Mouse (Mus musculus) gastrocnemius, adult 18-20 months (tissue): ENCODE measurements at regions not wholly inside any gene's neighbourhood (a gene's known extent, or its start where the extent isn't known, plus 50 kb on each side); places are given as distances from the start of the nearest gene placed in this dataset.

Source experiments
- DNase-seq: peaks from one replicate; pipeline ENCODE4 v3.0.0; 2021; ENCODE audit warnings: low spot score

DNA sequence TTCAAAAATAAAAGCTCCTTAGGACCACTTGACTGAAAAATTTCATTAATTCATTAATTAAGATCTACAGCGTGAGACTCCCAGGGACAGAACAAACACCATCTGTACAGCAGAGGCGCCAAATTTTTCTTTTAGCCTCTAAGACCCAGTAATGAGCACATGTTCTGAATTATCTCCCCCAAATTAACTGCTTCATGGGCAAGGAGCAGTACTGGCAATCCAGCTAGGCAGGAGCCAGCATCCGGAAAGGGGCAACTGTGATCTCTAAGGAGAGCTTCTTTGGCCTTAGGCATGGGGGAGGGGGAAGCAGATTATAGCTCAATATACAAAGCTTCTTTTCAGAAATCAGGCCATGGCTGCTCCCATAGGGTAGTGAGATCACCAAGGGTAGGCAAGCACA, 278.2 kb upstream of the Castor2 start:
- DNase-seq: no peak

DNA sequence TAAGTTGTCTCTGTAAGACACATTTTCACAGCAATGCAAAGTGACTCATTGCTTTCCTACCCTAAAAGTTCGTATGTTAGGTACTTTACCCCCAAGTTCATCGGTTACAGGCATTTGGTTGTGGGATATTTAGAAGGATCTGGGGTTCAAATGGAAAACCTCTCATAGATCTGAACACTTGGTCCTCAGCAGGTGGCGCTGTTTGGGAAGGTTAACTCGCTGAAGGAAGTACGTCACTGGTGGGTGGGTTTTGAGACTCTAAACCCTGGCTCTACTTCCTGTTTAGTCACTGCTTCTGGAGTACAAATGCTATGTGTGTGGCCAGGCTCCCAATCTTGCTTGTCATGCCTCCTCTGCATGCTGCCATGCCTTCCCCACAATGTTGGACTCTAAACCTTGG, 284.0 kb upstream of the Castor2 start:
- peak; percentile 5 for DNase-seq

DNA sequence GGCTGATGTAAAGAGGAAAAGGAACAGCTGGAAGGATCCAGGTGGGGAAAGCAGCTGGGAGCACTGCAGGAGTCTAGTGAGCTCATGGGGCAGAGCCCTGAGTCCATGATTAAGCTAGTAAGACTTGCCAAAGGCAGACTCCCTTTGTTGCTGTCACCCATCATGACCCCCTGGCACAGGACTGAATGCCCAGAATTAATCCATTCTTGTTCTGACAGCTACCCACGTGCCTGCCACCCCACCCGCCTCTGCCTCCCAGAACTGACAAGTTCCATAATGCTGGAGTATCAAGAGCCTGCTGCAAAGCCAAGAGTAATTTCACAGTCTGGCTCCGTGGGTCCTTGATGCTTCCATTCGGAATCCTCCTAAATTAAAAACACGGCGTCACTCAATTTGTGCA, 285.1 kb upstream of the Castor2 start:
- no peak for DNase-seq

DNA sequence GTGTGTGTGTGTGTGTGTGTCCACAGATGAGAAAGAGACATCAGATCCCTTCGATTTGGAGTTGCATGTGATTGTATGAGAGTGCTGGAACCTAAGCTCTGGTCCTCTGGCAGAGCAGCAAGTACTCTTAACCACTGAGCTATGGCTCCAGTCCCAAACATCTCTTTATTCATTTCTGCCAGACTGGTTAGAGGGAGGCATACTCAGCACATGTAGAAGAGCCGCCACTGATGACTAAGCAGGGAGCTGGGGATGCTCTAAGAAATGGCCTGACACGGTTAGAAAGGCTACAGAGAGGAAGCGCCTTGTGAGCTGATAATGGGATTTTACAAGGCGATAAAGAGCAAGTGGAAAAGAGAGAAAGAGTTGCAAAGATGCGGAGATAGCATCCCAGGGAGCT, 287.3 kb upstream of the Castor2 start:
- no peak for DNase-seq

DNA sequence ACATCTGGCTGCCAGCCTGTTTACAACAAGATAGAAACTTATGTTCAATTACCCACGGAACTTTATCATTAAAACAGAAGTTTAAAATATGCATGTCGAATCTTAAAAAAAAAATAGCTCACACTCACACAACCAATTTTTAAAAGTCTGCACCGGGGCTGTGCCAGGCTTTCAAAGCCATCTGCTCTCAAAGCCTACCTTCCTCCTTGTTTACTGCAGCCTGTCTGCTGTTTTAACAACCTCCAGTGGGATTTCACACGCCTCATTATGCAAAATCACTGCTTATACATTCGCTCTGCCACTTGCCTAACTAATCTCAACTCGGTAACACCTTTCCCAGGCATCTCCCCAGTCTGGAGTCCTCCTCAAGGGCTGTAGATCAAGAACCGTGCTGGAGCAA, 292.6 kb upstream of the Castor2 start:
- no peak for DNase-seq

DNA sequence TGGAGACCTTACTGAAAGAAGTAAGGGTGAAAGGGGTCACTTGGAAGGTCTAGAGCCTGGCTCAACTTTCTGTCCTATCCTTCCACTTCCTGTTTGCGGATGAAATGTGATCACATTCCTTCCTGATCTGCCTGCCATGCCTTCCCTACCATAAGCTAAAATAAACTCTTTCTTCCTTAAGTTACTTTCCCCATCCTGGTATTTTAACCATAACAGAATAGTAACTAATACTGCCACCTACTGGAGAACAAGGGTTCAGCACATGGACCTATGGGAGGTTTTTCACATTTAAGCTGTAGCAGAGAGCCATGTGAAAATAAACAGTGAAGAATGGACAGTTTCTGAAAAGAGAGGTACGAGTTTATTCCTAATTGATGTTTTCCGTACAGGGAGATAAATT, 297.5 kb upstream of the Castor2 start:
- peak; percentile 4 for DNase-seq

DNA sequence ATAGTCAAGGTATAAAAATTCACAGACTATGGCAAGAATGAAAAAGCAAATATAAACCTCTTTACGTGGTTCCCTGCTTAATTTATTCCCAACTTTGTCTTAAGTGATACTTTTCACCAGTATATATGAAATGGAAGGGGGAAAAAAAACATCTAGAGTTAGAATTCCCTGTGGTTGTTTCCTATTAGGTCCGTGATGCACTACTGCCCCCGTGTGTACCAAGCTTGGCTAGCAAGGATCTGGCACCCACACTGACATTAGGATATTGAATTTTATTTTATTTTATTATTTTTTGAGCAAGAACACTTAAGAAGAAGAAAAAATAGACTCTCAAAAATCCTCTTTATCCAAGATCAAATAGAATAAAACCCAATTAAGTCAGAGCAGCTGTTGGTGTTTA, 303.9 kb upstream of the Castor2 start:
- no peak for DNase-seq

DNA sequence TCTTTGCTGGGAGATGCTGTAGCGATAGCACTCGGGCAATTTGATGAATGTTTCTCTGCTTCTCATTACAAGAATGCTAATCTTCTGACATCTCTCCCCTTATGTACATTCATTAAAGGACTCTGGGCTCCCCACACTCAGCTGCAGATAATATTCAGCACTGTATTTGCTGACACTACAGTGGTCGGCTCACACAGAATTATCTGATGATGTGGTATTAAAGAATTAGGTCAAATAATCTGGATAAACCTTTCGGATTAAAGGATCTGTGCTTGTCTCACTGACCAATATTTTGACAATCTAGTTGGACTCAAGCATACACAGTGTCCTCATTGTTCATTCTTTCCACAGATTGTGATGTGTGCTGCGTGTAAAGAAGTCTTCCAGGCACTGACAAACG, 308.8 kb upstream of the Castor2 start:
- DNase-seq: no peak

DNA sequence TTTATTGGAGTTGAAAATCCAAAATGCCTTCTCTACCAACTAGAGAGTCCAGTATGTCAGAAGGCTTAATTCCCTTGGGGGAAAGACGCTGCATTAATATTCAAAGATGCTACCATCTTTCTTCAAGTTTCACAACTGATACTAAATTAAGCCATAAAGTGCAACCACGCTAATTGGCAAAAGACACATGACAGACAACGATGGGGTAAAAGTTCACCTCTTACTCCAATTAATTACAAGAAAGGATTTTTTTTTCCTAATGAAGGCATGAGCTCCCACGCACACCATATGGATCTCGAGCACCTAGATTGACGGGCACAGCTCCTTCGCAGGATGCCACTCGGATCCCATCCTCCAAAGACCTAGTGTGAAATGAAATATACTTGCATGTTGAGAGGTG, 311.5 kb upstream of the Castor2 start:
- DNase-seq: no peak

DNA sequence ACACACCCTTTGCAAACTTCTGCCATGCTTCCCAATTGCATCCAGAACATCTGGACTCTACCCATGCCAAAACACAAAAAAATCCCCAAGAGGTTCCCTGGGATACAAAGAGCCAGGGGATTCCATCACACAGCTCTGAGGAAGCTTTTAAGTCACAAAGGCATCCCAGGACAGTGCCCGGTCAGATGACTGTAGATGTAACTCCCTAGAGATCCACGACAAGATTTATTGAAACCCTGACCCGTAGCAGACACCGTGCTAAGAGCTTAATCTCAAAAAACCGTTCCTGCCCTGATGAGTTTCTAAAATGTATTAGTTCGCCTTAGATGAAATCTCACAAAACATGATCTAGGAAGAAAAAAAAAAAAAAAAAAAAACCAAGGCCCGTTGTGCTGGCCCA, 312.0 kb upstream of the Castor2 start:
- DNase-seq: peak; percentile 8

DNA sequence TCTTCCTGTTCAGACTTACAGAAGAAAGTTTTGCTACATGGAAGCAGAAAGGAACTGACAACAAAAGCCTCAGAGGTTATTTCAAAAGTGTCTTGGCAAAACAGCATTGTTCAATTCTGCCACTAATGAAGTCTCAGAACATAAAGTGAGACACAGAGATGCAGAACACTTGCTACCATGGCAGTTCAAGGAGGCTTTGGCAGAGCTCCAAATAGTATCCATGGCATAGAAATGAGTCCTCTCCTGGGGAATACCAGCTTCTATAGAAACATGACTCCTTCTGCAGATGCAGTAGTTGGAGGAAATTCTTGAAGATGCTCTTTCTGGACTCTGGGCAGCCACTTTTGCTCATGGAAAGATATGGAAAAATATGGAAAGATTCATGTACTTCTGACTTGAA, 322.9 kb upstream of the Castor2 start:
- DNase-seq: no peak

DNA sequence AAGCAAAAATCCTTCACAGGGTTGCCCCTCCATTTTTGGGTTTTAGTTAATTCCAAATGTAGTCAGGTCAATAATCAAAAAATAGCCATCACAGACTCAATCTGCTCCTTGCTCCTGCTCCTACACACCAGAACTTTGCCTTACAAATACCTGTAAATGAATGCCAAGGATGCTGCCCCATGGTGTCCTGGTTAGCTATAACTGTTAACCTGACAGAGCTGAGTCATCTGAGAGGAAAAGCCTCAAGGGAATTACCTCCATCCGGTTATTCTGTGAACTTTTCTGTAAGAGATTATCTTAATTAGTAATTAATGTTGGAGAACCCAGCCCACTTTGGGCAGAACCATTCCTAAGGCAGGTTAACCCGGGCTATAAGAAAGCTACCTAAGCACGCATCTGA, 325.4 kb upstream of the Castor2 start:
- DNase-seq: no peak

DNA sequence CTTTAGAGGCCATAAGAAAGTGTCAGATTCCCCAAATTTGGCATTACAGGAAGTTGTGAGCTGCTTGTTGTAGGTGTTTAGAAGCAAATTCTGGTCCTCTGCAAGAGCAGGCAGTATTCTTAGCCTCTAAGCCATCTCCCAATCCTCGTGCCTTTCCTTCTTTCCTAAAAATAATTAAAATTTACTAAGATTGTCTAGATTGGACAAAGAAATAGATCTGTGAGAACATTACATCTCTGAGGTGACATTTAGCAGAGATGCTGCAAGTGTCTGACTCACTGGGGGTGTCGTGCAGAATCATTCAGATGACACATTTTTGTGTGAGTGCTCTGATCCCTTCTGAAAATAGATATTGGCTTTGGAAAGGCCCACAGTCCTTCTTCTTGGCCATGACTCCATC, 330.7 kb upstream of the Castor2 start:
- no peak for DNase-seq

DNA sequence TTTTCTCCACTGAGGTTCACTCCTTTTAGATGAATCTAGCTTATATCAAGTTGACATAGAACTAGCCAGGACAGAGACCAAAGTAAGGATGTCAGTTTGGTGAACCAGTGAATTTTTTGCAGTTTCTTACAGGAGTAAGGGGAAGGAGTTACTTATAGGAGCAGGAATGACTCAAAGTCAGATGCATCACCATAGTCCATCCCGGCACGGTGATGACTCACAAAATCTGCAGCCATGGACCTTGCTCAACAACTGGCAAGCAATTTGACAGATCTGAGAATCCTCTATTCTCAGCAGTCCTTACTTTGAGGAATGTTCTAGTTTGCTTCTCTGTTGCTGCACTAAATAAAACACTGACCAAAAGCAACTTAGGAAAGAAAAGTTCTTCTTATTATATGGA, 341.7 kb upstream of the Castor2 start:
- no peak for DNase-seq

DNA sequence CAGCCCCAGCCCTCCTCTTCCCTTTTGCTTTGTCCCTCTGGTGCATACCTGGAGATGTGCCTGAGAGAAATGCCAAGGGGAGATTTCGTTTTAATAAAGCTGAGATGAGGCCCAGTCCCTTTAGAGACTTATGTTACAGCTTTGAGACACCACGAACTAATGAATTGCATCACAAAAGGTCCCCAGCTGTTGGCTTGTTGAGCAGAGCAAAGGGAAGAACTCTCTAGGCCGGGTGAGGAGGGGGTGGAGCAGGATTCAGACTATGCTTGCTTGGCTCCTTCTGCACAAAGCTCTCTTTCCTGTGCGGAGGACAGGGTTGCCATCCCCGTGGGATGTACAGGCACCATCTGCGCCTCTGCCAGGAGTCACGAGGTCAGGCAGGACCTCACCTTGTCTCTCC, 345.3 kb upstream of the Castor2 start:
- DNase-seq: no peak

DNA sequence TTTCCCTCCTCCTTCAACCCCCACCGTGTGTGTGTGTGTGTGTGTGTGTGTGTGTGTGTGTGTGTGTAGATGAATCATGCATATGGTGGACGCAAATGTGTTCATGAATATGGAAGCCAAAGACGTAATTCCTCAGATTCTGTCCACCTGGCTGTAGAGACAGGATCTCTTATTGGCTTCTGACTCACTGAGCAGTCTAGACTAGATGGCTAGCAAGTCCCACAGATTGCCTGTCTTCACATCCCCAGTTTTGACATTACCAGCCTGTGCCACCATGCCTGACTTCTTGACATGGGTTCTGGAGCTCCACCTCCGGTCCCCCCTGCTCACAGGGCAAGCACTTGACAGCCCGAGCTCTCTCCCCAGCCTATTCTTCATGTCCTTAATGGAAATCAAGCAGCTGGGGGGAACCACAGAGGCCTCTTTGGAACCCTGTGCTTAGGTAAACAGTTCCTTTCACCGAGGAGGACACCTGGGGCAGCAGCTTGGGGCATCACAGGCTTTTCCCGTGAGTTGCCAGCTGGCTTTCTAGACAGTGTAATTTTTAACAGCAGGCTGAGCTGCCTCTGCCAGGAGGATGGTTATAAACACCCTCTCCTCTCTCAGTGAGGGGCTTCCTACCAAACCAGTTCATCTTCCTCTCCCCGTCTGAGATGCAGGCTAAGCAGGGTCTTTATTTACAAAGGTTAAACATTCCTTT, 345.9 kb upstream of the Castor2 start:
- DNase-seq: no peak

DNA sequence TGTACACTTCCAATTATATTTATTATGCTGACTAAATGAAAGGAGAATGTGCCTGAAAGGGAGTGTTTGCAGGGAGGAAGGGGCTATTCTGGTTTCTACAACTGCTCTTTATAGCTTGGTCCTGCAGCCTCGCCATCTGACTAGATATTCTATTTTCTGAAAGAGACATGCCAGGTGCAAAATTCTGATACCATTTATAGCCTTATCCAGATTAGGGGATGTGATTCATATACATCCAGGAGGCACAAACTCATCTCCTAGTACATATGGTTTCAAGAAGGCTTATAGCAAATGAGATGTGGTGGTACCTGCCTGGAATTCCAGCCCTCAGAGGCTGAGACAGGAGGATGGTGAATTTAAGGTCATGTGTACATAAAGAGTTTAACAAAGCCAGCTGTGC, 352.6 kb upstream of the Castor2 start:
- DNase-seq: no peak

DNA sequence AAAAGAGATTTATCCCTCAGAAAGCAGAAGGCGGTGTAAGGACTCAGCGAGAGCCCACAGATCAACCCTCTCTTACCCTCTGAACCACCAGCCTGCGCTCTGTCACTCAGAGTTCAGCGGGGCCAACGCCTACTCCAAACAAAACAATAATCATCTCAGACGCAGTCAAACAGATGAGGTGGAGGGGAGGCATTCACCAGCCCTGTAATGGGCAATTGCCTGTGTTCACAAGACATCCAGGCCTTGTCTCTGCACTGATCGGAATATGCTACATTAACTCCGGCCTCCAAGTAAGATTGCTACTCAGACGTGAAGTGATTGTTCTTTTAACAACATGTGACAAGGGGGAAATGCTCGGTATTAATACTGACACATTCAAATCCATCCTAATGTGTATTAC, 353.1 kb upstream of the Castor2 start:
- DNase-seq: no peak

DNA sequence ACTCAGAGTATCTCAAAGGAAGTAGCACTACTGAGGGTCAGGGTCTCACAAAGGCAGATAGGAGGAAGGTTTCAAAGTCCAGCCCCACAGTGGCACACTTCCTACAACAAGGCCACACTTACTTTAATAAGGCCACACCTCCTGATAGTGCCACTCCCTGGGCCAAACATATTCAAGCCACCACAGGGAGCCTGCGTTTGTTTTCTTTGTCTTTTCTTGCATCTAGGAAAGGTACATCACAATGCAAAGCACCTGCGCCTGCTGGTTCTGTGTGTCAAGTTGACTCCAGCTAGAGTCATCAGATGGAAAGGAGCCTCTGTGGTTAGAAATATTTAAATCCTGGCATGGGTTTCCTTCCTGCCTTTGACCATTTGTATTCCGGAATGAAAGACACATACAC, 355.4 kb upstream of the Castor2 start:
- no peak for DNase-seq

DNA sequence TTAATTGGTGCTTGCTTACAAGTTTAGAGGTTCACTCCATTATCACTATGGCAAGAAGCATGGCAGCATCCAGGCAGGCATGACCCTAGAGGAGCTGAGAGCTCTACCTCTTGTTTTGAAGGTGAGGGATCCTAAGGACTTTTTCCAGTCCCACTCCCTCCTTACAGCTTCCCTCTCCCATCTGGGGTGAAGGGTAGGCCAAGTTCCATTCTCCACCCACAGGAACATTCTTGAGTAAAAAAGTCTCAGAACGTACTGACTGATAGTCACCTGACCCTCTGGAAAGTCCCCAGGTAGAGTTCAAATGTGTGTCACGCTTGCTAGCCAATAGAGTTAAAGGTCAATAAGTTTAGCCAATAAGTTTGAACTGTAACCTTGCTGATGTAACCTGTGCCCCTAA, 355.9 kb upstream of the Castor2 start:
- no peak for DNase-seq

DNA sequence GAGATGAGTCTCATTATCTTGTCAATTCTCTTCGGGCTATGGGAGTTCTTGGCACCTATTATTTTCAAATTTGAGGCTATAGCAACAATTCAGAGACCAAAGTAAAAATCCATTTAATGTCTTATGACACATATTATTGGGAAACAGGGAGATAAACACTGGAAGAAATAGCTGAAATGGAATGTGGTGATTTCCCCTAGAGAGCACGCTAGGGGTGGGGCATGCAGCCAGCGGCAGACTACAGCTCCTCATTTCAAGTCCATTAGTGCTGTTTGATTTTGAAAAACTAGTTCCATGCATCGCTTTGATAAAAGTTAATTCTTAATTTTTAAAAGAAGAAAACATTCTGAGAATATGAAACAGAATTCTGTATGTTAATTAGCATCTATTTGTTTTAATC, 367.6 kb upstream of the Castor2 start:
- DNase-seq: peak; percentile 17

DNA sequence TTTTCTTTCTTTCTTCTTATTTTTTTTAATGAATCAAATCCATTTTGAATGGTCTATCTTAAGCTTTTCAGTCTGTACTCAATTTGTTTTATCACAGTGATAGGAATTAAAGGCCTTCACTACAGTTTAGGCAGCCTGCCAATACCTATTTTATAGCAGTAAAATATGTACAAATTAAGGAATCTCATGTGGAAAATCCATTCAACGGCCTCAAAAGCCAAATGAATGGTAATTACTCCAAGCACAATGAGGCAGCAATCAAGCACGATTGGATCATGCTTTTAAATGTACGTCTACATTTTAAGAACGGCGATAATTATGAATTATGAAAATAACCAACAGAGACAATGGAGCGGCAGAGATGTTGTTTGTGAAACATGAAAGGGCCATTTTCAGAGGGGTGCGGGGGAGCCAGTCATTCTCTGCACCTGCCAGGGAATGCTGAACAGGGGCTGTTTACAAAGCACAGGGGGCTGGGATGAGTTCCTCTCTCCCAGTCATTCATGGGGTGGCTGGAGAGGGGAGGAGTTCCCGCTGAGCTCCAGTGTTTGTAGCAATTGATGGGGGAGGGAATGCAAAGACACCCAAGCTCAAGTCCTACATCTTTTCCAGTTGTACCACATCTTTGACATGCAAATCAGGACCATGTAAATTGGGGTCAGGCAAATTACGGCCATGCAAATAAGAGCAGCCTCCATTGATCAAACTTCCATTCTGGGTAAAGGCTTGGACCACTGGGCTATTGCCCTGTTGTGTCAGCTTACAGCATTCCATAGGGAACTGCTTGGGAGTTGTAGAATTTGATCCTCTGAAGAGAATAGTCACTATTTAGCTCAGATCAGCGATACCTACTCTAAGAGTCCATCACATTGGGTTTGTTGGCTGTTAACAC, 381.1 kb upstream of the Castor2 start:
- DNase-seq: no peak

DNA sequence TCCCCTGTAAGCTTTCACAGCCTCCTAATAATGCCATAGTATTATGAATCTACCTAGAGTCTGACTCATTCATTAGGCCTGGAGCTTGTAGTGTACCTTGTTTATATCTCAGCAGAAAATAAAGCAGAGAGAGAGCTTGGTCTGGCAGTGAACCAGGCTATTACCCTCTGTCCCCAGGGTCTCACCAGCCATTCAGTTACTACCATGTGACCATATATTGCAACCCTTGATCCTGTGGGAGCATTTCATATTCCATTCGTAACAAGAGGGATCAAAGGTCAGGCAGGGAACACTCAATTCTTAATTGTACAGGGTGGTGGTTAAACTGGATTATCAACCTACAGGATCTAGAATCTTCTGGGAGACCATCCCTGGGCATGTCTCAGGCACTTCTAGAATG, 383.7 kb upstream of the Castor2 start:
- no peak for DNase-seq
